Mouse (Mus musculus): ENCODE results near the gene Atp6v1g2. TPM values are rescaled to one million over a fixed set of nuclear protein-coding genes. Genes with fewer than 3 reads are reported as not detected.

Atp6v1g2 gene
- polyA plus RNA-seq, 1 experiment from 2014 or later: 5.2 TPM

DNA sequence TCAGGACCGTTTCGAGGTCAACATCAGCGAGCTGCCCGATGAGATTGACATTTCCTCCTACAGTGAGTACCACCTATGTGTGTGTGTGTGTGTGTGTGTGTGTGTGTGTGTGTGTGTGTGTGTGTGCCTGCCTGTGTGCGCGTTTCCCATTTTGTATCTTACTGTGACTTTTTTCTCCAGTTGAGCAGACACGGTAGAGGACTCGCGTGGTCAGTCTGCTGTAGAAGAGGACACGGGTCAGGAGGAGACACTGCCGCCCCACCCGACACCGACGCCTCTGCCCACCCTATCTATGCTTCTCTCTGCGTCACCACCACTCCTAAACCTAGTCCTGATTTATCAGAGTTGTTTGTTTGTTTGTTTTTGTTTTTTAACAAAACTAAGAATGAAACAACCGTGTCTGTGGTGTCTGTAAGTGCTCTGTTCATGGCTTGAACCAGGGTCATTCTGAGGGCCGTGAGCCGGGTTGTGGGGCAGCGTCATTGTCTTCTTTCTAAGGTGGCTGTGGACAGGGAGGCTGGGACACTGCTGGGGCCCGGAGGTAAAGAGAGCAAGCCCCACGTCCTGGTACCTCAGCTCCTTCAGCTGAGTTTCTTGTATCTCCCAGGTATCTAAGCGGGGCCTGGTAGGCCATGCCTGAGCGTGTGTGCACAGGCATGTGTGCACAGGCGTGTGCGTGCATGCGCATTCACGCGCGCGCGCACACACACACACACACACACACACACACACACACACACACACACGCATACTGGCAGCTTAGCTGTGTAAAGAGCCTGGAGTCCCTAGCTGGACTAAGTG lies 20.0 kb downstream of the Atp6v1g2 start:
- 84% methylated on average over 31 of the region's 32 CpGs for WGBS
- ATAC-seq (ENCODE audit: low read depth) (peak; percentile 8; the same call in 1 of the 2 replicates), DNase-seq (ENCODE audit: low spot score) (no peak)
- no peaks in the 10 kb centered on the region for H3K4me1 ChIP-seq (ENCODE audit: control insufficient read depth, insufficient read depth, low read length)
- no peaks in the 10 kb centered on the region for H3K27me3 ChIP-seq (replicated peaks; ENCODE audit: control insufficient read depth, insufficient read depth, low read length)
- H3K9me3 ChIP-seq (ENCODE audit: control insufficient read depth, low read length): no peaks in the 10 kb centered on the region
- H3K9ac ChIP-seq (ENCODE audit: low read depth, low read length): no peak overlapping the region
- H3K27ac ChIP-seq (replicated peaks; ENCODE audit: low read depth, low read length): no peak overlapping the region
- H3K4me2 ChIP-seq (ENCODE audit: low read depth, low read length): no peak overlapping the region
- peaks cover 57% of the 10 kb centered on the region for H3K36me3 ChIP-seq (ENCODE audit: control insufficient read depth, insufficient read depth, low read length)
- H3K4me3 ChIP-seq (ENCODE audit: low read depth, low read length): no peak overlapping the region

DNA sequence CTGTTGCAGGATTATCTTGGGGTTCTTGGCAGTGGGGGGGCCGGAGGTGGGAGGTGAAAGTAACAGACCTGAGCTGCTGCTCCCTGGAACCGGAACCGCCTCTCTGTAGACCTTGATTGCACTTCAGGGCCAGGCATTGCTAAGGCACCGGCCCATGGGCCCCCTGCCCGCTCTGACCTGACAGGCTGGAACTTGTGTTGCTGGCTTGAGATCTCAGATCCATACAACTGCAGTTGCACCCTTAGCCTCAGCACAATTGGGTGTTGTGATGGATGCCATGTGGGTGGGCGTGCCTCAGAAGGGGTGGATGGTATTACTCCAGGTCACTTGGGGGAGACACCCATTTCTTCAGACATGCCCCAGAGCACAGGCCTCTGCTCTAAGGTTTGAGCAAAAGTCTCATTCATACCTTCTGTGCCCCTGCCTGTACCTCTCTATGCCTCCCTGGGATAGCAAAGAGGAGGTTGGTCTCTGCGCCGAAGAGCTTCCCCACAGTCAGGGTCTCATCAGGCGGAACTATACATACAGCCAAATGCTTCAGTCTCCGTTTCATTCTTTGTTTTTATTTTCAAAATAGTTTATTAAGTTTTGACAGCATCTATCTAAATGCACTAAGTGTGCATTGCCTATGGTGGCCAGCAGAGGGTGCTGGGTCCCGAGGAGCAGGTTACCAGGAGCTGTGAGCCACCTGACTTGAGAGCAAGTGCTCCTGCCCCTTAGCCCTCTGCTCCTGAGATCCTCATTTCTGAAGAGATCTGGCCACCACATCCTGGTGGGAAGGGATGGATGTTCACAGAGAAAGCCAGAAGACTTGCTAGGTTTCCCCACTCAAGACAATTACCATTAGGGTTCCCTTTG lies 21.0 kb downstream of the Atp6v1g2 start:
- no peak for DNase-seq (ENCODE audit: low spot score)
- ATAC-seq (ENCODE audit: low read depth): peak; percentile 38
- no peak overlapping the region for H3K27ac ChIP-seq (replicated peaks; ENCODE audit: low read depth, low read length)
- H3K4me2 ChIP-seq (ENCODE audit: low read depth, low read length): no peak overlapping the region
- no peaks in the 10 kb centered on the region for H3K4me1 ChIP-seq (ENCODE audit: control insufficient read depth, insufficient read depth, low read length)
- H3K36me3 ChIP-seq (ENCODE audit: control insufficient read depth, insufficient read depth, low read length): peaks cover 48% of the 10 kb centered on the region
- WGBS: 62% methylated on average over 11 of the region's 11 CpGs
- H3K27me3 ChIP-seq (replicated peaks; ENCODE audit: control insufficient read depth, insufficient read depth, low read length): no peaks in the 10 kb centered on the region; the same call in 1 of the 2 replicates
- H3K9me3 ChIP-seq (ENCODE audit: control insufficient read depth, low read length): no peaks in the 10 kb centered on the region
- H3K9ac ChIP-seq (ENCODE audit: low read depth, low read length): no peak overlapping the region
- no peak overlapping the region for H3K4me3 ChIP-seq (ENCODE audit: low read depth, low read length)

DNA sequence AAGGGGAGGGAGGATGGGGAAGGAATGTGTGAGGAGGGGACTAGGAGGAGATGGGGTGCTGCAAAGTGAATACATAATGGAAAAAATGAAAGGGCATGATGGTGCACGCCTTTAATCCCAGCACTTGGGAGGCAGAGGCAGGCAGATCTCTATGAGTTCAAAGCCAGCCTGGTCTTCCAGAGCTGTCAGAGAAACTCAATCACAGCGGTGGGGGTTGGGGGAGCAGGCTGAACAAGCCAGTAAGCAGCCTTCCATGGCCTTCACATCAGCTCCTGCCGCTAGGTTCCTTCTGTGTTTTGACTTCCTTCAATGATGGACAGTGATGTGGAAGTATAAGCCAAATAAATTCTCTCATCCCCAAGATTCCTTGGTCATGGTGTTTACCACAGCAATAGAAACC lies 21.8 kb downstream of the Atp6v1g2 start:
- no peak for ATAC-seq (ENCODE audit: low read depth)
- no peak overlapping the region for H3K9ac ChIP-seq (ENCODE audit: low read depth, low read length)
- H3K4me1 ChIP-seq (ENCODE audit: control insufficient read depth, insufficient read depth, low read length): no peaks in the 10 kb centered on the region
- no peaks in the 10 kb centered on the region for H3K9me3 ChIP-seq (ENCODE audit: control insufficient read depth, low read length)
- H3K4me2 ChIP-seq (ENCODE audit: low read depth, low read length): no peak overlapping the region
- H3K36me3 ChIP-seq (ENCODE audit: control insufficient read depth, insufficient read depth, low read length): peaks cover 39% of the 10 kb centered on the region
- H3K27me3 ChIP-seq (replicated peaks; ENCODE audit: control insufficient read depth, insufficient read depth, low read length): no peaks in the 10 kb centered on the region; the same call in none of the 2 replicates
- no peak for DNase-seq (ENCODE audit: low spot score)
- no peak overlapping the region for H3K27ac ChIP-seq (replicated peaks; ENCODE audit: low read depth, low read length)
- 65% methylated on average over 3 of the region's 3 CpGs for WGBS
- no peak overlapping the region for H3K4me3 ChIP-seq (ENCODE audit: low read depth, low read length)

DNA sequence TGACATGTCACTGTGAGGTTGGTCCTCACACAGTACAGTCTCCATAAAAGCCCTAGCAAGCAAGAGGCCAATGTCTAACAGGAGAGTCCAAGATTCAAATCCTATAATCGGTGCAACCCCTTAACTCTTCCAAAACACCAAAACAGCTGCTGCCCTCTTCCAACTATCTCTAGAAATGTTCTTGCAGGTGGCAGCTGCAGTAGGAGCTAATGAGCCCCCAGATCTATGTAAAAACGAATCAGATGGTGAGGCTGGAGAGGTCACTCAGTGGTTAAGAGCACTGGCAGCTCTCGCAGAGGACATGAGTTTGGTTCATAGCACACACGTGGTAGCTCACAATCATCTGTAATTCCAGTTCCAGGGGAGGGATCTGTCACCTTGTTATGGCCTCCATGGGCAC lies 22.2 kb downstream of the Atp6v1g2 start:
- Histone ChIP-seq H3K9ac (ENCODE audit: low read depth, low read length) (no peak overlapping the region), H3K4me3 (ENCODE audit: low read depth, low read length) (no peak overlapping the region), H3K27me3 (replicated peaks; ENCODE audit: control insufficient read depth, insufficient read depth, low read length) (no peaks in the 10 kb centered on the region; the same call in none of the 2 replicates), H3K27ac (replicated peaks; ENCODE audit: low read depth, low read length) (no peak overlapping the region), H3K4me1 (ENCODE audit: control insufficient read depth, insufficient read depth, low read length) (no peaks in the 10 kb centered on the region), H3K9me3 (ENCODE audit: control insufficient read depth, low read length) (no peaks in the 10 kb centered on the region), H3K36me3 (ENCODE audit: control insufficient read depth, insufficient read depth, low read length) (peaks cover 35% of the 10 kb centered on the region), H3K4me2 (ENCODE audit: low read depth, low read length) (no peak overlapping the region)
- 52% methylated on average over 4 of the region's 4 CpGs for WGBS
- no peak for DNase-seq (ENCODE audit: low spot score)
- ATAC-seq (ENCODE audit: low read depth): no peak

DNA sequence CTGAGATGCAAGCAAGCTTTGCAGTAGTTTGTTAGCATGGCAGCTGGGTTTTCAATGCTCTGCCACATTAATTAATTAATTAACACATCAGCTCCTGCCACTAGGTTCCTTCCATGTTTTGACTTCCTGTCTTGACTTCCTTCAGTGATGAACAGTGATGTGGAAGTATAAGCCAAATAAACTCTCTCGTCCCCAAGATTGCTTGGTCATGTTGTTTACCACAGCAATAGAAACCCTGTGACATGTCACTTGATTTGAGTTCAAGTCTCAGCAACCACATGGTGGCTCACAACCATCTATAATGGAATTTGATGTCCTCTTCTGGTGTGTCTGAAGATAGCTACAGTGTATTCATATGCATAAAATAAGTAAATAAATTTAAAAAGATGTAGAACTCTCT lies 23.9 kb downstream of the Atp6v1g2 start:
- Histone ChIP-seq H3K27ac (replicated peaks; ENCODE audit: low read depth, low read length) (no peak overlapping the region), H3K4me2 (ENCODE audit: low read depth, low read length) (no peak overlapping the region), H3K36me3 (ENCODE audit: control insufficient read depth, insufficient read depth, low read length) (peaks cover 20% of the 10 kb centered on the region), H3K9me3 (ENCODE audit: control insufficient read depth, low read length) (no peaks in the 10 kb centered on the region), H3K4me3 (ENCODE audit: low read depth, low read length) (no peak overlapping the region), H3K4me1 (ENCODE audit: control insufficient read depth, insufficient read depth, low read length) (no peaks in the 10 kb centered on the region), H3K9ac (ENCODE audit: low read depth, low read length) (no peak overlapping the region), H3K27me3 (replicated peaks; ENCODE audit: control insufficient read depth, insufficient read depth, low read length) (peaks cover 10% of the 10 kb centered on the region)
- ATAC-seq (ENCODE audit: low read depth): no peak
- 80% methylated on average over 1 of the region's 1 CpGs for WGBS
- DNase-seq (ENCODE audit: low spot score): no peak

DNA sequence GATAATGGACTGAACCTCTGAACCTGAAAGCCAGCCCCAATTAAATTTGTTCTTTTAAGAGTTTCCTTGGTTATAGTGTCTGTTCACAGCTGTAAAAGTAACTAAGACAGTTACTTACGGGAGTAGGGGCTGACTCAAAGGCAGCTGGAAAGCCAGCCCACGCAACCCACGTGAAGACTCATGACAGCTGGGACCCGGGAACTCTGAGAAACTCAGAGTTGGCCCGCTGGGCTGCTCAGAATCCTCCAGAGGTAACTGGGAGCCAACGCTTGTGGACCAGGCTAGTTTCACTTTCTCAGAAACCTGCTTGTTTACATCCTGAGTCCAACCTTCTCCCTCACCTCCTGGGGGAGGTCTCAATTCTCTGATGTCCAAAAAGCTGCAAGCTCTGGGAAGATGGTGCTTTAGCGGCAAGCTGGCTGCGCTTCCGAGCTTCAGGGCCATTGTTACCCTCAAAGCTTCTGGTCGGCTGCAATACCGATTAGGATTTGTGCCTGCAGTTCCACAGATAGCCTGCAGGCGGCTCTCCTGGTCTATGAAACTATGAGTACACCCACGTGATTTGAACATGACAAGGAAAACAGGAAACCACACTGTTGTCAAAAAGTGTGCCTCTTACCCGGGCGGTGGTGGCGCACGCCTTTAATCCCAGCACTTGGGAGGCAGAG lies 24.5 kb downstream of the Atp6v1g2 start:
- no peak for ATAC-seq (ENCODE audit: low read depth)

DNA sequence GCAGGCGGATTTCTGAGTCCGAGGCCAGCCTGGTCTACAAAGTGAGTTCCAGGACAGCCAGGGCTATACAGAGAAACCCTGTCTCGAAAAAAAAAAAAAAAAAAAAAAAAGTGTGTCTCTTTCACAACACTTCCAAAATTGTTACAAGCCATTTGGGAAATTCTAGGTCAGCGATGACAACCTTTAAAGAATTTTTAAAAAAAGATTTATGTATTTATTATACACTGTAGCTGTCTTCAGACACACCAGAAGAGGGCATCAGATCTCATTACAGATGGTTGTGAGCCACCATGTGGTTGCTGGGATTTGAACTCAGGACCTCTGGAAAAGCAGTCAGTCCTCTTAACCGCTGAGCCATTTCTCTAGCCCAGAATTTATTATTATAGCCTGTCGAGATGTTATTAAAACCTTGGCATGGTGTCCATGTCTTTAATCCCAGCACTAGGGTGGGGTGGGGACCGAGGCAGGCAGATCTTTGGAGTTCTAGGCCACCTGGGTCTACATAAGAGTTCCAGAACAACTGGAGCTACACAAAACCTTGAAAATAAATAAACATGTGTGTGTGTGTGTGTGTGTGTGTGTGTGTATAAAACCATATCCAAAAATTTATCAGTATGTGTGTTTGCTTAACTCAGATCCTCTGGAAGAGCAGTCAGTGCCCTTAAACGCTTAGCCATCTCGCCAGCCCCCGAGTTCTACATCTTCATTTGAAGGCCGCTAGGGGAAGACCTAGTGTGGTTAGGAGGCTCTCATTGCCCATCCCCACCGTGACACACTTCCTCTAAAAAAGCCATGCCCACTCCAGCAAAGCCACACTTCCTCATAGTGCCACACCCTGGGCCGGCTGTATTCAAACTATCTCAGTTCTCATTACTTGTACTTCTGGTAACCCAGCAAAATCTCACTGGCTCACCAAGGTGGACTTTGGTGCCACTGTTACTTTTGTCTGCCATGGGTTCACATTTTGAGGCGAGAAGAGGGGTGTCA lies 25.3 kb downstream of the Atp6v1g2 start:
- WGBS: 60% methylated on average over 13 of the region's 14 CpGs
- Histone ChIP-seq H3K27ac (replicated peaks; ENCODE audit: low read depth, low read length) (no peak overlapping the region), H3K36me3 (ENCODE audit: control insufficient read depth, insufficient read depth, low read length) (peaks cover 6% of the 10 kb centered on the region), H3K4me3 (ENCODE audit: low read depth, low read length) (no peak overlapping the region), H3K4me1 (ENCODE audit: control insufficient read depth, insufficient read depth, low read length) (no peaks in the 10 kb centered on the region), H3K9ac (ENCODE audit: low read depth, low read length) (no peak overlapping the region), H3K9me3 (ENCODE audit: control insufficient read depth, low read length) (no peaks in the 10 kb centered on the region), H3K4me2 (ENCODE audit: low read depth, low read length) (no peak overlapping the region), H3K27me3 (replicated peaks; ENCODE audit: control insufficient read depth, insufficient read depth, low read length) (peaks cover 18% of the 10 kb centered on the region)
- no peak for DNase-seq (ENCODE audit: low spot score)
- no peak for ATAC-seq (ENCODE audit: low read depth)

More for the DNA sequence above, 24.5 kb downstream of the Atp6v1g2 start:
- Histone ChIP-seq H3K4me2 (ENCODE audit: low read depth, low read length) (peak overlapping the region; percentile 19), H3K36me3 (ENCODE audit: control insufficient read depth, insufficient read depth, low read length) (peaks cover 14% of the 10 kb centered on the region), H3K27me3 (replicated peaks; ENCODE audit: control insufficient read depth, insufficient read depth, low read length) (peaks cover 16% of the 10 kb centered on the region), H3K9me3 (ENCODE audit: control insufficient read depth, low read length) (no peaks in the 10 kb centered on the region), H3K4me3 (ENCODE audit: low read depth, low read length) (0 out of 2 replicates have a peak overlapping the region, but pooled peaks have one; percentile 4), H3K27ac (replicated peaks; ENCODE audit: low read depth, low read length) (no peak overlapping the region), H3K9ac (ENCODE audit: low read depth, low read length) (no peak overlapping the region), H3K4me1 (ENCODE audit: control insufficient read depth, insufficient read depth, low read length) (no peaks in the 10 kb centered on the region)
- 8% methylated on average over 17 of the region's 17 CpGs for WGBS
- DNase-seq (ENCODE audit: low spot score): peak; percentile 90

Measured in embryonic facial prominence, embryonic 14.5 days (tissue).